Mouse (Mus musculus) liver, adult 2 months (tissue): ENCODE measurements at regions not wholly inside any gene's neighbourhood (a gene's known extent, or its start where the extent isn't known, plus 50 kb on each side); places are given as distances from the start of the nearest gene placed in this dataset.
A peak's percentile ranks its signal among the peaks of the same experiment; 100 is the strongest.

Experiments
- DNase-seq: peaks from one replicate; pipeline ENCODE4 v3.0.0-alpha.2; 2011; ENCODE audit warnings: low read depth, low spot score; ENCODE audit errors: extremely low read depth
- H3K27ac ChIP-seq: fragments of 200-500 bp; replicated peaks from 2 replicates; pipeline ENCODE4 v1.5.1; 2012; ENCODE audit warnings: low read depth, mild to moderate bottlenecking, control low read depth, inconsistent platforms, low read length; ENCODE audit not compliant: insufficient read depth
- H3K27me3 ChIP-seq: fragments of 200-500 bp; 2 replicates; pipeline ENCODE4 v1.6.1; 2012; ENCODE audit warnings: mild to moderate bottlenecking, moderate library complexity, low read length, inconsistent platforms; ENCODE audit not compliant: control insufficient read depth, insufficient read depth
- H3K36me3 ChIP-seq: fragments of 200-500 bp; 2 replicates; pipeline ENCODE4 v1.6.1; 2012; ENCODE audit warnings: low read length, inconsistent platforms; ENCODE audit not compliant: control insufficient read depth, insufficient read depth
- H3K4me1 ChIP-seq: fragments of 200-500 bp; 2 replicates; pipeline ENCODE4 v1.6.1; 2011; ENCODE audit warnings: low read length; ENCODE audit not compliant: control insufficient read depth, insufficient read depth
- H3K4me3 ChIP-seq: fragments of 200-500 bp; 2 replicates; pipeline ENCODE4 v1.5.1; 2011; ENCODE audit warnings: low read depth, mild to moderate bottlenecking, control low read depth, low read length, moderate library complexity; ENCODE audit not compliant: insufficient read depth
- H3K79me2 ChIP-seq: fragments of 200-500 bp; 2 replicates; pipeline ENCODE4 v1.6.1; 2012; ENCODE audit warnings: inconsistent platforms, mild to moderate bottlenecking, low read length, moderate library complexity; ENCODE audit not compliant: control insufficient read depth, insufficient read depth
- H3K9ac ChIP-seq: fragments of 200-500 bp; 2 replicates; pipeline ENCODE4 v1.6.1; 2012; ENCODE audit warnings: low read depth, mild to moderate bottlenecking, control low read depth, inconsistent platforms, low read length
- CTCF ChIP-seq: fragments of 200-500 bp; IDR thresholded peaks from 2 replicates; pipeline ENCODE4 v1.5.1; 2011; ENCODE audit warnings: low read depth, low read length, control low read depth
- POLR2A ChIP-seq: fragments of 200-500 bp; IDR thresholded peaks from 2 replicates; pipeline ENCODE4 v1.6.1; 2011; ENCODE audit warnings: low read length, control low read depth; ENCODE audit not compliant: insufficient read depth; ENCODE audit errors: extremely low read depth
- WGBS: fragments of 180-500 bp; shearing (Covaris S2); methylation state at CpG from one replicate; pipeline ENCODE4 v1.1.7; 2018; 5-methylcytosine and 5-hydroxymethylcytosine counted together

DNA sequence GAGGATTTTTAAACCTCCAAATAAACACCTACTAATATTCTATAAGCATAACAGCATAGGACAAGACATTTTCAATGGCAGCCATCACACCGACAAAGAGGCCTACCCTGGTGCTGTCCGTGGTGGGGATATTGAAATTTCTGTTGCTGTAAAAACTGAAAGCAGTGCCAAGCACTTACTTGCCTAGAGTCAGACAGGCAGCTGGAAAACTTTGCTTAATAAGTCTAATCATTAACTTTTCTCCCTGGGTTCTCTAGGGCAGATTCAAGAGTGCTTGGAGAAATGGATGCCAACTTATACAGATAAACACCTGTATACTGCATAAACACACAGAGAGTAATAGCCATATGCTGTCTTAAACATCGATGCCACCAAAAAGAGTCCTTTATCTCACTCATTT lies 192.3 kb upstream of the Ddx18 start:
- H3K27me3 ChIP-seq, result no peaks in the 10 kb centered on the region
- H3K36me3 ChIP-seq, result no peaks in the 10 kb centered on the region
- WGBS, result 62% methylated on average over 3 of the region's 3 CpGs
- H3K27ac ChIP-seq, result no peak overlapping the region
- TF ChIP-seq CTCF (no peak), POLR2A (no peak)
- no peak overlapping the region for H3K9ac ChIP-seq
- H3K4me3 ChIP-seq, result no peak overlapping the region
- peak; percentile 1 for DNase-seq
- no peaks in the 10 kb centered on the region for H3K4me1 ChIP-seq
- H3K79me2 ChIP-seq, result no peaks in the 10 kb centered on the region

DNA sequence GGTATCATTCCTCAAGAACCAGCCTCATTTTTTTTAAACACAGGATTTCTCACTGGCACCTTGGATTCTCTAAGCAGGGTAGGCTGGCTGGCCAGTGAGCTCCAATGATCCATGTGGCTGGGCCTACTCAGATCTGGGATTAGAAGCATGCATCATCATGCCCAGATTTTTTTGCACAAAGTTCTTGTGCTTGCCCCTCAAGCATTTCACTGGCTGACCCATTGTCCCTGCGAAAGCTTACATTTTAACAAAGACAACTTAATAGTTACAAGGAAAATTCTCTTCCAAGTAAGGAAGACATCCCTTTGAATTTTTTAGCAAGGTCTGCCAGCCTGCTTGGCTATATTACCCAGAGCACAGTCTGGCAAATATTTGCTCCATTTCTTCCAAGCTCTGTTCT lies 177.4 kb upstream of the Ddx18 start:
- Histone ChIP-seq H3K36me3 (no peaks in the 10 kb centered on the region), H3K9ac (no peak overlapping the region), H3K4me3 (no peak overlapping the region), H3K27me3 (no peaks in the 10 kb centered on the region), H3K27ac (no peak overlapping the region), H3K4me1 (no peaks in the 10 kb centered on the region), H3K79me2 (no peaks in the 10 kb centered on the region)
- no peak for DNase-seq
- TF ChIP-seq CTCF, result no peak
- TF ChIP-seq POLR2A, result no peak
- 73% methylated on average over 1 of the region's 1 CpGs for whole genome bisulfite sequencing

DNA sequence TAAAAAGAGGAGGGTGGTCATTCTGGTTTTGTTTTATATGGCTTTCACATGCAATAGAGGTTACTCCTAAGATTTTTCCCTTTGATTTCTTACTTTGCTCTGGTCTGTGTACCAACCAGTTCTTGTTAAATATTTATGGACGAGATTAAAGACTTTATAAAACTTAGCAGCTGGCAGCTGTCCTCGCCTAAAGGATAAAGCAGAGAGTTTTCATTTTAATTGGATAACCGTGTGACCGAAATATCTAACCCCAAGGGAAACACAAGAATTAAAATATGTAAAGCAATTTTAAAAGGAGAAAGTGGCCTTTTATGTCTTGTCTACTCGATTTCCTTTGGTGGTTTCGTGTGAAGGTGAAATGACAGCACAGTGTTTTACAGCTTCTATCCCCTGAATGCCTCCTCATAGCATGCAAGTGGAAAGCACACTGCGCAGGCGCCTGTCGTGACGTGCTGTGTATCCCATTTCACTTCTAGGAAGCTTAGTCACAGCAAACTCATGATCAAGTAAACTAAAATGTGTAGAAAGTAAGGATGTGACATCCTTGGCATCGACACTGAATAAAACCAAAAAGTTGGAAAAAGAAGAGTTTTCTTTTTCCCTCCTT lies 167.4 kb upstream of the Ddx18 start:
- Histone ChIP-seq H3K36me3 (no peaks in the 10 kb centered on the region), H3K4me3 (no peak overlapping the region), H3K4me1 (no peaks in the 10 kb centered on the region), H3K9ac (no peak overlapping the region), H3K27me3 (no peaks in the 10 kb centered on the region), H3K79me2 (no peaks in the 10 kb centered on the region), H3K27ac (no peak overlapping the region)
- TF ChIP-seq CTCF, result no peak
- TF ChIP-seq POLR2A, result no peak
- no peak for DNase-seq
- WGBS, result 71% methylated on average over 11 of the region's 11 CpGs

- H3K27ac ChIP-seq, result no peak overlapping the region
- no peaks in the 10 kb centered on the region for H3K4me1 ChIP-seq
- no peak for TF ChIP-seq POLR2A
- no peak for TF ChIP-seq CTCF
- no peaks in the 10 kb centered on the region for H3K27me3 ChIP-seq
- no peak overlapping the region for H3K9ac ChIP-seq
- H3K36me3 ChIP-seq, result no peaks in the 10 kb centered on the region
- DNase-seq, result no peak
- WGBS, result 57% methylated on average over 3 of the region's 3 CpGs
- H3K4me3 ChIP-seq, result no peak overlapping the region
- no peaks in the 10 kb centered on the region for H3K79me2 ChIP-seq
These were observed 166.8 kb upstream of the Ddx18 start for GRCm38 (mm10) chr1:121734456-121735112.

GRCm38 (mm10) chr1:121709317-121709860 lies 141.6 kb upstream of the Ddx18 start:
- H3K27ac ChIP-seq, result no peak overlapping the region
- DNase-seq, result no peak
- H3K36me3 ChIP-seq, result no peaks in the 10 kb centered on the region
- H3K4me3 ChIP-seq, result no peak overlapping the region
- no peaks in the 10 kb centered on the region for H3K79me2 ChIP-seq
- no peaks in the 10 kb centered on the region for H3K4me1 ChIP-seq
- H3K9ac ChIP-seq, result no peak overlapping the region
- H3K27me3 ChIP-seq, result no peaks in the 10 kb centered on the region
- WGBS, result 80% methylated on average over 9 of the region's 9 CpGs
- no peak for TF ChIP-seq POLR2A
- no peak for TF ChIP-seq CTCF

DNA sequence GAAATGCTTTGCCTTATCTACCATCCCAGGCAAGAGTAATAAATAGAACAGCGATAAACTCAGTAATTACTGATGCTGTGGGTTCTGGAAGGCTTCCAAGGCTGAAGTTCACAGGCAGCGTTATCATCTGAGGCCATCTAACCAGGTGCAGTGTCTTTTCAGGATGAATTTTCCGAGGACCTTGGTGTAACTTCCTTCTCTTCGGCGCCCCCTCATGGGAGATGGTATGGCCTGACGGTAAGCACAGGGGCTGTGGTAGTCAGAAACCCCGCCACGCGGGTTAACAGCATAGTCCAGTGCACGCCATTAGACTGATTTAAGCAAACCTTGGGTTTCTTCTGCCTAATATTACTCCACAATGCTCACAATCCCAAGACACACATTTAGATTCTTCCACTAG lies 140.5 kb upstream of the Ddx18 start:
- no peak overlapping the region for H3K9ac ChIP-seq
- H3K79me2 ChIP-seq, result no peaks in the 10 kb centered on the region
- H3K27ac ChIP-seq, result no peak overlapping the region
- no peaks in the 10 kb centered on the region for H3K4me1 ChIP-seq
- 61% methylated on average over 10 of the region's 10 CpGs for WGBS
- no peak overlapping the region for H3K4me3 ChIP-seq
- TF ChIP-seq CTCF, result no peak
- no peak for DNase-seq
- H3K27me3 ChIP-seq, result no peaks in the 10 kb centered on the region
- no peaks in the 10 kb centered on the region for H3K36me3 ChIP-seq
